Mouse (Mus musculus) ES-Bruce4 (cell line): ENCODE results near the gene Auts2.

Experiments
- CTCF ChIP-seq: IDR thresholded peaks from one replicate; pipeline ENCODE4 v1.8.1; 2011; ENCODE audit warnings: low read depth, low read length
- EP300 ChIP-seq: IDR thresholded peaks from 2 replicates; pipeline ENCODE4 v1.6.1; 2011; ENCODE audit warnings: low read depth, low read length; ENCODE audit not compliant: insufficient read depth
- POLR2A ChIP-seq: IDR thresholded peaks from one replicate; pipeline ENCODE4 v1.8.1; 2011; ENCODE audit warnings: low read length; ENCODE audit not compliant: insufficient read depth

DNA sequence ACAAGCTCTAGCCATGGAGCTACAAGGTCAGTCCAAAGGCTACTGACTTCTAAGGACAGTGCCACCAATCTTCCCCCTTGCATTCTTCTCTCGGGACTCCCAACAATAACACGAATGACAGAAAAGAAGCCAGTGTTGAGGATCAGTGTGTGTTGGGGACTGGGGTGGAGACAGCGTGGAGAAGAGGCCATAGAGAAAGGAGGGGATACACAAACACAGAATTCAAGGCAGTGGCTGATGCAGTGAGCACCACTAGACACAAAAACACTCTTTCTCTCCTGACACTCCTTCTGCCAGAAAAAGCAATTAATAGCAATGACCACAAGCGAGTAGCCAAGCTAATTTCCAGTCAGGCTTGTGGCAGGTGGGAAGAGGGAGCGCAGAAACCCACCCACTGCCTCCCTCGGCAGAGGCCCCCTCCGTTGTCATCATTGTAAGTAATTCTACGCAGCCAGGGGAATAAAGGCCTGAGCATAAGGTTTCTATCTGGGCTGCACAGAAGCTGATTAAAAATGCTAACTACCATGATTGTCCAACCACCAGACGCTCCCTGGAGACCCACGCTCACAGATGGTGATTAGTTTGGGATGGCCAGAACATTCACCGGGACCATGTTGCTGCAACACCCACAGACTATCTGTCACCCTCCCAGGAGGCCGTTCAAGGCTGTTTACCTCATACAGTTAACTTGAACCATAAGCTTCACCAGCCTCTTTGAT is 862.9 kb downstream of the Auts2 start:
- no peak for TF ChIP-seq POLR2A
- TF ChIP-seq CTCF: no peak
- no peak for TF ChIP-seq EP300
